Mouse (Mus musculus): ENCODE data around the gene Ugt1a6a. TPM values are rescaled to one million over a fixed set of nuclear protein-coding genes. Genes with fewer than 3 reads are reported as not detected.
"Not testable (repeated sequence)": the region's sequence is repeated elsewhere in the genome, so short reads cannot be mapped to it uniquely, and the experiment has no call there.

Ugt1a6a gene
- polyA plus RNA-seq, 1 experiment from 2014 or later, result 2.5 TPM

GRCm38 (mm10) chr1:88220336-88220735 is 85.7 kb downstream of the Ugt1a6a start:
- Histone ChIP-seq H3K9ac (ENCODE audit: low read depth, low read length) (no peak overlapping the region), H3K4me2 (ENCODE audit: low read length) (no peak overlapping the region), H3K4me3 (ENCODE audit: low read depth, low read length) (no peak overlapping the region), H3K9me3 (replicated peaks; ENCODE audit: control insufficient read depth, low read length, poor library complexity, severe bottlenecking) (peaks cover 27% of the 10 kb centered on the region), H3K4me1 (ENCODE audit: control insufficient read depth, insufficient read depth, low read length) (no peaks in the 10 kb centered on the region), H3K27ac (ENCODE audit: low read length) (no peak overlapping the region), H3K27me3 (ENCODE audit: control insufficient read depth, insufficient read depth, low read depth, low read length) (no peaks in the 10 kb centered on the region), H3K36me3 (ENCODE audit: control insufficient read depth, insufficient read depth, low read length) (no peaks in the 10 kb centered on the region)
- no peak for ATAC-seq

- no peak overlapping the region for H3K4me2 ChIP-seq (ENCODE audit: low read length)
- H3K27ac ChIP-seq (ENCODE audit: low read length), result no peak overlapping the region
- ATAC-seq, result no peak
- H3K4me1 ChIP-seq (ENCODE audit: control insufficient read depth, insufficient read depth, low read length), result no peaks in the 10 kb centered on the region
- 50% methylated on average over 2 of the region's 2 CpGs for WGBS
- H3K4me3 ChIP-seq (ENCODE audit: low read depth, low read length), result no peak overlapping the region
- peaks cover 28% of the 10 kb centered on the region for H3K9me3 ChIP-seq (replicated peaks; ENCODE audit: control insufficient read depth, low read length, poor library complexity, severe bottlenecking)
- no peaks in the 10 kb centered on the region for H3K36me3 ChIP-seq (ENCODE audit: control insufficient read depth, insufficient read depth, low read length)
- no peak overlapping the region for H3K9ac ChIP-seq (ENCODE audit: low read depth, low read length)
- no peaks in the 10 kb centered on the region for H3K27me3 ChIP-seq (ENCODE audit: control insufficient read depth, insufficient read depth, low read depth, low read length)
These were observed 87.6 kb downstream of the Ugt1a6a start for GRCm38 (mm10) chr1:88222216-88222615.

- not testable (repeated sequence) for H3K9ac ChIP-seq (ENCODE audit: low read depth, low read length); H3K27me3 ChIP-seq (ENCODE audit: control insufficient read depth, insufficient read depth, low read depth, low read length); ATAC-seq; H3K4me3 ChIP-seq (ENCODE audit: low read depth, low read length); H3K27ac ChIP-seq (ENCODE audit: low read length); H3K4me1 ChIP-seq (ENCODE audit: control insufficient read depth, insufficient read depth, low read length); H3K4me2 ChIP-seq (ENCODE audit: low read length); H3K36me3 ChIP-seq (ENCODE audit: control insufficient read depth, insufficient read depth, low read length)
- H3K9me3 ChIP-seq (replicated peaks; ENCODE audit: control insufficient read depth, low read length, poor library complexity, severe bottlenecking), result peaks cover 32% of the 10 kb centered on the region
These were observed 88.5 kb downstream of the Ugt1a6a start for GRCm38 (mm10) chr1:88223011-88223515.

- no peaks in the 10 kb centered on the region for H3K4me1 ChIP-seq (ENCODE audit: control insufficient read depth, insufficient read depth, low read length)
- 48% methylated on average over 1 of the region's 1 CpGs for WGBS
- H3K4me3 ChIP-seq (ENCODE audit: low read depth, low read length), result no peak overlapping the region
- ATAC-seq, result no peak
- no peaks in the 10 kb centered on the region for H3K27me3 ChIP-seq (ENCODE audit: control insufficient read depth, insufficient read depth, low read depth, low read length)
- H3K9me3 ChIP-seq (replicated peaks; ENCODE audit: control insufficient read depth, low read length, poor library complexity, severe bottlenecking), result peaks cover 37% of the 10 kb centered on the region
- no peaks in the 10 kb centered on the region for H3K36me3 ChIP-seq (ENCODE audit: control insufficient read depth, insufficient read depth, low read length)
- no peak overlapping the region for H3K4me2 ChIP-seq (ENCODE audit: low read length)
- no peak overlapping the region for H3K9ac ChIP-seq (ENCODE audit: low read depth, low read length)
- no peak overlapping the region for H3K27ac ChIP-seq (ENCODE audit: low read length)
These were observed 89.0 kb downstream of the Ugt1a6a start for GRCm38 (mm10) chr1:88223591-88223990.

GRCm38 (mm10) chr1:88224029-88224776 is 89.6 kb downstream of the Ugt1a6a start:
- Histone ChIP-seq H3K27me3 (ENCODE audit: control insufficient read depth, insufficient read depth, low read depth, low read length) (no peaks in the 10 kb centered on the region), H3K36me3 (ENCODE audit: control insufficient read depth, insufficient read depth, low read length) (no peaks in the 10 kb centered on the region), H3K4me1 (ENCODE audit: control insufficient read depth, insufficient read depth, low read length) (no peaks in the 10 kb centered on the region), H3K4me3 (ENCODE audit: low read depth, low read length) (no peak overlapping the region), H3K9ac (ENCODE audit: low read depth, low read length) (no peak overlapping the region), H3K27ac (ENCODE audit: low read length) (no peak overlapping the region), H3K4me2 (ENCODE audit: low read length) (no peak overlapping the region), H3K9me3 (replicated peaks; ENCODE audit: control insufficient read depth, low read length, poor library complexity, severe bottlenecking) (peaks cover 43% of the 10 kb centered on the region)
- 71% methylated on average over 2 of the region's 2 CpGs for WGBS
- no peak for ATAC-seq

GRCm38 (mm10) chr1:88225301-88225700 is 90.7 kb downstream of the Ugt1a6a start:
- not testable (repeated sequence) for H3K4me3 ChIP-seq (ENCODE audit: low read depth, low read length); H3K4me1 ChIP-seq (ENCODE audit: control insufficient read depth, insufficient read depth, low read length); H3K36me3 ChIP-seq (ENCODE audit: control insufficient read depth, insufficient read depth, low read length); H3K9ac ChIP-seq (ENCODE audit: low read depth, low read length); ATAC-seq; H3K27ac ChIP-seq (ENCODE audit: low read length); H3K27me3 ChIP-seq (ENCODE audit: control insufficient read depth, insufficient read depth, low read depth, low read length); H3K4me2 ChIP-seq (ENCODE audit: low read length)
- peaks cover 54% of the 10 kb centered on the region for H3K9me3 ChIP-seq (replicated peaks; ENCODE audit: control insufficient read depth, low read length, poor library complexity, severe bottlenecking)
- WGBS, result 37% methylated on average over 2 of the region's 2 CpGs

GRCm38 (mm10) chr1:88225741-88226140 is 91.1 kb downstream of the Ugt1a6a start:
- no peak overlapping the region for H3K4me3 ChIP-seq (ENCODE audit: low read depth, low read length)
- H3K36me3 ChIP-seq (ENCODE audit: control insufficient read depth, insufficient read depth, low read length), result no peaks in the 10 kb centered on the region
- peaks cover 58% of the 10 kb centered on the region for H3K9me3 ChIP-seq (replicated peaks; ENCODE audit: control insufficient read depth, low read length, poor library complexity, severe bottlenecking)
- no peak for ATAC-seq
- H3K4me2 ChIP-seq (ENCODE audit: low read length), result no peak overlapping the region
- no peak overlapping the region for H3K9ac ChIP-seq (ENCODE audit: low read depth, low read length)
- no peaks in the 10 kb centered on the region for H3K27me3 ChIP-seq (ENCODE audit: control insufficient read depth, insufficient read depth, low read depth, low read length)
- no peaks in the 10 kb centered on the region for H3K4me1 ChIP-seq (ENCODE audit: control insufficient read depth, insufficient read depth, low read length)
- no peak overlapping the region for H3K27ac ChIP-seq (ENCODE audit: low read length)

GRCm38 (mm10) chr1:88226670-88227379 is 92.2 kb downstream of the Ugt1a6a start, which contains the start of gene Mroh2a:
Gene Mroh2a, plus strand, starts transcription at chr1:88226986.
- Histone ChIP-seq H3K9me3 (replicated peaks; ENCODE audit: control insufficient read depth, low read length, poor library complexity, severe bottlenecking) (peaks cover 69% of the 10 kb centered on the region), H3K4me1 (ENCODE audit: control insufficient read depth, insufficient read depth, low read length) (no peaks in the 10 kb centered on the region), H3K9ac (ENCODE audit: low read depth, low read length) (no peak within 1 kb of the TSS), H3K4me2 (ENCODE audit: low read length) (no peak within 1 kb of the TSS), H3K27me3 (ENCODE audit: control insufficient read depth, insufficient read depth, low read depth, low read length) (no peaks in the 10 kb centered on the region), H3K36me3 (ENCODE audit: control insufficient read depth, insufficient read depth, low read length) (no peaks in the 10 kb centered on the region), H3K27ac (ENCODE audit: low read length) (no peak within 1 kb of the TSS), H3K4me3 (ENCODE audit: low read depth, low read length) (no peak within 1 kb of the TSS)
- 55% methylated on average over 5 of the region's 5 CpGs for WGBS
- no peak for ATAC-seq

- ATAC-seq, result no peak
- Histone ChIP-seq H3K27me3 (ENCODE audit: control insufficient read depth, insufficient read depth, low read depth, low read length) (no peaks in the 10 kb centered on the region), H3K4me1 (ENCODE audit: control insufficient read depth, insufficient read depth, low read length) (no peaks in the 10 kb centered on the region), H3K4me3 (ENCODE audit: low read depth, low read length) (no peak overlapping the region), H3K4me2 (ENCODE audit: low read length) (no peak overlapping the region), H3K36me3 (ENCODE audit: control insufficient read depth, insufficient read depth, low read length) (no peaks in the 10 kb centered on the region), H3K9ac (ENCODE audit: low read depth, low read length) (no peak overlapping the region), H3K27ac (ENCODE audit: low read length) (no peak overlapping the region), H3K9me3 (replicated peaks; ENCODE audit: control insufficient read depth, low read length, poor library complexity, severe bottlenecking) (peaks cover 72% of the 10 kb centered on the region)
- WGBS, result 63% methylated on average over 2 of the region's 2 CpGs
These were observed 92.9 kb downstream of the Ugt1a6a start for GRCm38 (mm10) chr1:88227482-88227881.

Measured in midbrain, embryonic 16.5 days (tissue).